Mouse (Mus musculus): ENCODE measurements at regions not wholly inside any gene's neighbourhood (a gene's known extent, or its start where the extent isn't known, plus 50 kb on each side); places are given as distances from the start of the nearest gene placed in this dataset.

GRCm38 (mm10) chr5:112101739-112102590 is 150.4 kb downstream of the Cryba4 start:
- DNase-seq (ENCODE audit: low spot score): no peak

GRCm38 (mm10) chr5:112110306-112110969 is 141.9 kb downstream of the Cryba4 start:
- DNase-seq (ENCODE audit: low spot score): no peak

DNA sequence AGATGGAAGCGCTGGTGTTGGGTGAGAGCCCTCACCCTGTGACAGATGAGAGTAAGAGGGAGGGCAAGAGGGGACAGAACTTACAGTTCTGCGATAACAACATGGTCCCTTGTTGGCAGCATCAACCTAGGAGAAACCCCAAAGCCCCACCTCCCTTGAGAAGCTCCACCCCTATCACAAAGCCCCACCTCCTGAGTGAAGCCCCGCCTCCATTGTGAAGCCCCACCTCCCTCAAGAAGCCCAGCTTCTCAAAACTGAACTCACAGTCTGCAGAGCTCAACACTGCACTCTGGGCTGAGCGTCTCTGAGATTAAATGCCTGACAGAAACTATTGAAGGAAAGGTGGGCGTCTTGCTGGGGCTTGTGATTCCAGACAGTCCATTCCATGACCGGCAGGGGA is 131.6 kb downstream of the Cryba4 start:
- DNase-seq (ENCODE audit: low spot score): no peak

GRCm38 (mm10) chr5:112121554-112121953 is 130.8 kb downstream of the Cryba4 start:
- no peak for DNase-seq (ENCODE audit: low spot score)

- DNase-seq (ENCODE audit: low spot score): no peak
Observed at GRCm38 (mm10) chr5:112122581-112122980, 129.7 kb downstream of the Cryba4 start.

DNA sequence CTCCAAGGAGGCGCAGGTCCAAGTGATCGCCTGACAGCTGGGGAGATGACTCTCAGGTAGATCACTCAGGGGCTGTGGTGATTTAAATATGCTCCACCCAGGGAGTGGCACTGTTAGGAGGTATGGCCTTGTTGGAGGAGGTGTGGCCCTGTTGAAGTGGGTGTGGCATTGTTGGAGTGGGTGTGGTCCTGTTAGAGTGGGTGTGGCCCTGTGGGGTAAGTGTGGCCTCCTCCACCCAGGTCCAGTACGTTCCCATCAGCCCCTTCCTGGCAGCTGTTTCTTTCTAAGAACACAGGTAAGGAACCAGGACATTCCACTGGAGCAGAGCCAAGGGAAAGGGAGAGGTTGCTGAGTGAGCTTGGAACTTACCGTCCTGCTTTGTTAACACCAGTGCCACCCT is 125.1 kb downstream of the Cryba4 start:
- no peak for DNase-seq (ENCODE audit: low spot score)

DNA sequence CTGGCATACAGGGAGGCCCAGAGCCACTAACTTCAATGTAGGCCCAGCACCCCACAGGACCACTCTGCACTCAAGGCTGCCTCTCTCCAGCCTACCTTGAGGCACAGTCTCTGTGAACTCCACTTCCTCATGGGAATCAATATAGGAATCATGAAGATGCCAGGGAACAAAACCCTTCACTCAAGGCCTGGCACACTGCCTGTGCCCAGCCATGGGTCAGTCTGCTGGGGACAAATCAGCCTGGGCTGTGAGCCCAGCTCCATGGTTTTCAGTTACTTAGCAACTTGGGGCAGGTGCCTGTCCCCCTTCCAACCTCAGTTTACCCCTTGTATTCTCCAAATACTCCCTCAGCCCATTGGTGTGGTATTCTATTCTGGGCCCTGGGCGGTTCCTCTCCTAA is 119.6 kb downstream of the Cryba4 start:
- no peak for DNase-seq (ENCODE audit: low spot score)

DNA sequence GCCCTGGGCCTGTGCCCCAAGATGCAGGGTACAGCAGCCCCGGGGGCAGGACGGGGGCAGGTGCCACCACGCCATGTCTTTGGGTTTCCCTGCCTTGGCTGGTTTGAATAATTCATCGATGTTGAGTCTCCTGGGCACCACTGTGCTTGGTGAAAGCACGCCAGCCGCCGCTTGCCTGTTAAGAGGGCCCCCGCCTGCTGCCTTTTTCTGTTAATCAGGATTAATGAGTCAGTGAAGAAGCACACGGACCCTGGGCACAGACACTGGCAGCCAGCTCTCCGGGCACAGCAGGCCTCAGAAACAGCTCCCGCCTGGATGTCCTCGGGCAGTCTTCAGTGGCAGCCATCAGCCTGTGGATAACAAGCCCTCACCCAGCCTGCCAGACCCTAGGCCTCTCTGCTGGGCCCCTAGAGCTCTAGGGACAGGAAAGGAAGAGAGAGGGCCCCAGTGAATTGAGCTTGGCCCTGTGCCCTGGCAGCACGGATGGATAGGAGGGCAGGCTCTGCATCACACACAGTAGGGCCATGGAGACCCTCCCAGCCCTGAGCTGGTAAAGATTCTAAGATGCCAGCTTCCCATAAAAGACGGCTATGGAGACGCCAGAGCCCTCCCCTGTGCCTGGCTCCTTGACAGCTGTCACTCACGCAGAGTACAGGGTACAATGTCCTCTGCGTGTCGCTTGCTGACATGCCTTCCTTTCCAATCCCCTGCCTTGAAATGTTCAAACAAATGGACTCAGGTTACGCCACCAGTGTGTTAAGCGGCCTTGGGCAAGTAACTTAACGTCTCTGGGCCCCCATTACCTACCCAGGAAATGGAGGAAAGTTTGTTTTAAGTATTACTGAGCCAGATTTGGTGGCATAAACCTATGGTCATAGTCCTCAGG is 118.4 kb downstream of the Cryba4 start:
- no peak for DNase-seq (ENCODE audit: low spot score)

DNA sequence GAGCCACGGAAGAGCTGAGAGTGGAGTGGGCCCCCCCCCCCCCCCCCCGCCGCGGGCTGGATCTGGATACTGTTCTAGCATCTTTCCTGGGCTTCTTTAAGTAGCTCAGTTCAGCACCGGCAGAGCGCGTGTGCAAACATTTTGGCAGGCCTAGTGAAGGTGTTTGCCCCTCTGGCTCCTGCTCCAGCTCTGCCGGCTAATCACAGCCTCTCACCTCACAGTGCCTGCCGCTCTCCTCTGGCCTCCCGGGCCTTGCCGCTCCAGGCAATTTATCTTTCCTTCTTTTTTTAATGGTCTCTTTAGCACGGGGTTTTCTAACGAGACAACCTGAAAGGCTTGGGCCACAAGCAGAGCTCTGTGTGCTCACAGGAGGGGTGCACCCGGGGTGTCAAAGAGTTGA is 115.7 kb downstream of the Cryba4 start:
- no peak for DNase-seq (ENCODE audit: low spot score)

GRCm38 (mm10) chr5:112138246-112138645 is 114.1 kb downstream of the Cryba4 start:
- no peak for DNase-seq (ENCODE audit: low spot score)

- DNase-seq (ENCODE audit: low spot score): no peak
Observed at GRCm38 (mm10) chr5:112142731-112143130, 109.6 kb downstream of the Cryba4 start.

- no peak for DNase-seq (ENCODE audit: low spot score)
Observed at GRCm38 (mm10) chr5:112143993-112144621, 108.2 kb downstream of the Cryba4 start.

- peak; percentile 90 for DNase-seq (ENCODE audit: low spot score)
Observed at GRCm38 (mm10) chr5:112153675-112154085, 98.6 kb downstream of the Cryba4 start.

DNA sequence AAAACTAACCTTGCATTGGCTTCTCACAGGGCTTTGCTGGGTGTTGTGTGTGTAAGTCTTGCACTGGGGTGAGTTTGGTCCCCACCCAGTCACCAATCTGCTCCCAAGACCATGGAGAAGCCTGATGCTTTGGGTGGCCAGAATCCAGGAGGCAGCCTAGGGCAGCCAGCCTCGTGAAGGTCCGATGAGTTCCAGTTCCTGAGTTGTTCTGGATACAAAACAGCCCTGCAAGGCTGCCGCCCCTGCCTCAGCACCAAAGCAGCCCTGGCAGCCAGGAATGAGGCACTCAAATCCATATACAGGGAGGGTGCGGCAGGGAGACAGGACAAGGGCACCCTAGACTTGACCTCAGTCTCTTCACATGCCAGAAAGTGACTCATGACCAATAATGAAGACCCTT is 97.7 kb downstream of the Cryba4 start:
- DNase-seq (ENCODE audit: low spot score): peak; percentile 6

- DNase-seq (ENCODE audit: low spot score): no peak
Observed at GRCm38 (mm10) chr5:112155051-112155450, 97.3 kb downstream of the Cryba4 start.

GRCm38 (mm10) chr5:112156005-112156404 is 96.3 kb downstream of the Cryba4 start:
- DNase-seq (ENCODE audit: low spot score): no peak

- no peak for DNase-seq (ENCODE audit: low spot score)
Observed at GRCm38 (mm10) chr5:112166410-112167175, 85.7 kb downstream of the Cryba4 start.

- DNase-seq (ENCODE audit: low spot score): no peak
Observed at GRCm38 (mm10) chr5:112167790-112168189, 84.5 kb downstream of the Cryba4 start.

- no peak for DNase-seq (ENCODE audit: low spot score)
Observed at GRCm38 (mm10) chr5:112171325-112171724, 81.0 kb downstream of the Cryba4 start.

DNA sequence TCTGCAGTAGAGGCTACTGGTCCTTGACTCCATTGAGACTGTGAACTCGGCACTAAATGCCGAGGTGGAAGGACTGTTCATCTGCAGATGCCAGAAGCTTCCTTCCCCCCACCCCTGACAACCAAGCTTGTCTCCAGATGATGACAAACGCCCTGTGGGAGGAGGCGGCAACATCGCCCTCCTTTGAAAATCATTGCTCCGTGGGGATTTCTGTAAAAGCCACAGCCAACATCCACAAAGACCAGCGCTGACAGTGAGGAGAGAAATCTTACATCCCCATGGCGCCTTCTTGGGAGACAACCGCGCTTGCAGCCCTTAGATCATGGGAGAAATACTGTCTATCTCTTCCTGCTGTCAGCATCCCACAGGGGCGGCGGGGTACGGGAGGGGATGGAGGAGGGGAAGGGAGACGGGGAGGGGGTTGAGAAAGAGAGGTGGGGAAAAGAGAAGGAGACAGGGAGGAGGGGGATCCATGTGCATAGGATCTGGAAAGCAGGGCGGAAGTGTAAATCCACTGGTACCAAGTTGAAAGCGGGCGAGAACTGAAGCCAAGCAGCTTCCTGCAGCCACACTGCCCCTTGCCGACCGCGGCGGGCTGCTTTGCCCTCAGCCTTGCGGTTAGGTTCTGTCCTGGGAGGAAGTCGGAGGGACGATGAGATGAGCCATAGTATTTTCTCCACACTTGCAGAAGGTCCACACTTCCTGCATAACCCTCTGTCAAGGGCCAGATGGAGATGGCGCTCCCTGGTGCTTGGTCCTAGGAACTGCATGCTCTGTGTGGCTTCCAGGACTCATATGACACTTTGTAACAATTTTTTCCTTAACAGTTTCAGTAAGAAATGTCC is 72.9 kb downstream of the Cryba4 start:
- DNase-seq (ENCODE audit: low spot score): no peak
